Mouse (Mus musculus): ENCODE data around the gene Taf5l. TPM values are rescaled to one million over a fixed set of nuclear protein-coding genes. Genes with fewer than 3 reads are reported as not detected.
"Not testable (repeated sequence)": the region's sequence is repeated elsewhere in the genome, so short reads cannot be mapped to it uniquely, and the experiment has no call there.

Gene Taf5l
- polyA plus RNA-seq, 1 experiment from 2014 or later, result 32.1 TPM

- DNase-seq (ENCODE audit: low spot score), result peak; percentile 89
- peaks cover 3% of the 10 kb centered on the region; the same call in 1 of the 2 replicates for H3K4me1 ChIP-seq (replicated peaks; ENCODE audit: control insufficient read depth, insufficient read depth, low read length)
- peak overlapping the region; percentile 83 for H3K27ac ChIP-seq (ENCODE audit: low read depth, low read length)
- 2% methylated on average over 52 of the region's 87 CpGs for WGBS
- no peaks in the 10 kb centered on the region for H3K36me3 ChIP-seq (ENCODE audit: control insufficient read depth, insufficient read depth, low read length)
- H3K4me2 ChIP-seq (replicated peaks; ENCODE audit: low read depth, low read length), result peak overlapping the region; percentile 71
- peak overlapping the region; percentile 78 for H3K9ac ChIP-seq (ENCODE audit: low read depth, low read length)
- H3K4me3 ChIP-seq (ENCODE audit: low read depth, low read length), result peak overlapping the region; percentile 86
- no peaks in the 10 kb centered on the region for H3K27me3 ChIP-seq (ENCODE audit: control insufficient read depth, insufficient read depth, low read length)
- no peaks in the 10 kb centered on the region for H3K9me3 ChIP-seq (ENCODE audit: control insufficient read depth, low read length)
- peak; percentile 92 for ATAC-seq (ENCODE audit: low FRiP score)
These were observed 559 bp downstream of the Taf5l start for GRCm38 (mm10) chr8:124020439-124021236.

GRCm38 (mm10) chr8:124019782-124020181 is 1.4 kb downstream of the Taf5l start:
- Histone ChIP-seq H3K36me3 (ENCODE audit: control insufficient read depth, insufficient read depth, low read length) (no peaks in the 10 kb centered on the region), H3K4me2 (replicated peaks; ENCODE audit: low read depth, low read length) (peak overlapping the region; percentile 71), H3K9ac (ENCODE audit: low read depth, low read length) (peak overlapping the region; percentile 50; the same call in 1 of the 2 replicates), H3K27ac (ENCODE audit: low read depth, low read length) (no peak overlapping the region), H3K4me1 (replicated peaks; ENCODE audit: control insufficient read depth, insufficient read depth, low read length) (peaks cover 3% of the 10 kb centered on the region; the same call in 1 of the 2 replicates), H3K4me3 (ENCODE audit: low read depth, low read length) (peak overlapping the region; percentile 86), H3K27me3 (ENCODE audit: control insufficient read depth, insufficient read depth, low read length) (no peaks in the 10 kb centered on the region), H3K9me3 (ENCODE audit: control insufficient read depth, low read length) (no peaks in the 10 kb centered on the region)
- DNase-seq (ENCODE audit: low spot score) (peak; percentile 31), ATAC-seq (ENCODE audit: low FRiP score) (no peak)
- WGBS, result 36% methylated on average over 13 of the region's 13 CpGs

GRCm38 (mm10) chr8:124014751-124015150 is 6.4 kb downstream of the Taf5l start:
- DNase-seq (ENCODE audit: low spot score), result no peak
- Histone ChIP-seq H3K9me3 (ENCODE audit: control insufficient read depth, low read length) (no peaks in the 10 kb centered on the region), H3K9ac (ENCODE audit: low read depth, low read length) (no peak overlapping the region), H3K27ac (ENCODE audit: low read depth, low read length) (no peak overlapping the region), H3K4me2 (replicated peaks; ENCODE audit: low read depth, low read length) (no peak overlapping the region), H3K4me3 (ENCODE audit: low read depth, low read length) (no peak overlapping the region), H3K4me1 (replicated peaks; ENCODE audit: control insufficient read depth, insufficient read depth, low read length) (no peaks in the 10 kb centered on the region), H3K27me3 (ENCODE audit: control insufficient read depth, insufficient read depth, low read length) (no peaks in the 10 kb centered on the region), H3K36me3 (ENCODE audit: control insufficient read depth, insufficient read depth, low read length) (no peaks in the 10 kb centered on the region)
- WGBS, result 89% methylated on average over 3 of the region's 3 CpGs
- no peak for ATAC-seq (ENCODE audit: low FRiP score)

GRCm38 (mm10) chr8:124014299-124014698 is 6.9 kb downstream of the Taf5l start:
- not testable (repeated sequence) for ATAC-seq (ENCODE audit: low FRiP score); H3K27ac ChIP-seq (ENCODE audit: low read depth, low read length); H3K36me3 ChIP-seq (ENCODE audit: control insufficient read depth, insufficient read depth, low read length); H3K27me3 ChIP-seq (ENCODE audit: control insufficient read depth, insufficient read depth, low read length); DNase-seq (ENCODE audit: low spot score); H3K4me3 ChIP-seq (ENCODE audit: low read depth, low read length); H3K9me3 ChIP-seq (ENCODE audit: control insufficient read depth, low read length); H3K4me1 ChIP-seq (replicated peaks; ENCODE audit: control insufficient read depth, insufficient read depth, low read length); H3K4me2 ChIP-seq (replicated peaks; ENCODE audit: low read depth, low read length); H3K9ac ChIP-seq (ENCODE audit: low read depth, low read length)
- 90% methylated on average over 7 of the region's 7 CpGs for WGBS

GRCm38 (mm10) chr8:124011989-124012586 is 9.1 kb downstream of the Taf5l start:
- WGBS, result 94% methylated on average over 3 of the region's 3 CpGs
- Histone ChIP-seq H3K4me3 (ENCODE audit: low read depth, low read length) (no peak overlapping the region), H3K9ac (ENCODE audit: low read depth, low read length) (no peak overlapping the region), H3K4me1 (replicated peaks; ENCODE audit: control insufficient read depth, insufficient read depth, low read length) (no peaks in the 10 kb centered on the region), H3K27ac (ENCODE audit: low read depth, low read length) (no peak overlapping the region), H3K4me2 (replicated peaks; ENCODE audit: low read depth, low read length) (no peak overlapping the region), H3K9me3 (ENCODE audit: control insufficient read depth, low read length) (no peaks in the 10 kb centered on the region), H3K36me3 (ENCODE audit: control insufficient read depth, insufficient read depth, low read length) (no peaks in the 10 kb centered on the region), H3K27me3 (ENCODE audit: control insufficient read depth, insufficient read depth, low read length) (no peaks in the 10 kb centered on the region)
- ATAC-seq (ENCODE audit: low FRiP score) (no peak), DNase-seq (ENCODE audit: low spot score) (no peak)

GRCm38 (mm10) chr8:124011580-124011979 is 9.6 kb downstream of the Taf5l start:
- DNase-seq (ENCODE audit: low spot score) (no peak), ATAC-seq (ENCODE audit: low FRiP score) (no peak)
- H3K4me3 ChIP-seq (ENCODE audit: low read depth, low read length), result no peak overlapping the region
- H3K36me3 ChIP-seq (ENCODE audit: control insufficient read depth, insufficient read depth, low read length), result no peaks in the 10 kb centered on the region
- 89% methylated on average over 3 of the region's 3 CpGs for WGBS
- no peak overlapping the region for H3K9ac ChIP-seq (ENCODE audit: low read depth, low read length)
- H3K9me3 ChIP-seq (ENCODE audit: control insufficient read depth, low read length), result no peaks in the 10 kb centered on the region
- no peak overlapping the region for H3K27ac ChIP-seq (ENCODE audit: low read depth, low read length)
- H3K4me1 ChIP-seq (replicated peaks; ENCODE audit: control insufficient read depth, insufficient read depth, low read length), result no peaks in the 10 kb centered on the region
- no peak overlapping the region for H3K4me2 ChIP-seq (replicated peaks; ENCODE audit: low read depth, low read length)
- H3K27me3 ChIP-seq (ENCODE audit: control insufficient read depth, insufficient read depth, low read length), result no peaks in the 10 kb centered on the region

GRCm38 (mm10) chr8:124007829-124008228 is 13.4 kb downstream of the Taf5l start:
- H3K27ac ChIP-seq (ENCODE audit: low read depth, low read length), result no peak overlapping the region
- no peak for DNase-seq (ENCODE audit: low spot score)
- no peak overlapping the region for H3K9ac ChIP-seq (ENCODE audit: low read depth, low read length)
- no peak overlapping the region for H3K4me2 ChIP-seq (replicated peaks; ENCODE audit: low read depth, low read length)
- no peaks in the 10 kb centered on the region for H3K27me3 ChIP-seq (ENCODE audit: control insufficient read depth, insufficient read depth, low read length)
- no peaks in the 10 kb centered on the region for H3K4me1 ChIP-seq (replicated peaks; ENCODE audit: control insufficient read depth, insufficient read depth, low read length)
- H3K36me3 ChIP-seq (ENCODE audit: control insufficient read depth, insufficient read depth, low read length), result no peaks in the 10 kb centered on the region
- no peak for ATAC-seq (ENCODE audit: low FRiP score)
- WGBS, result 90% methylated on average over 6 of the region's 6 CpGs
- H3K4me3 ChIP-seq (ENCODE audit: low read depth, low read length), result no peak overlapping the region
- H3K9me3 ChIP-seq (ENCODE audit: control insufficient read depth, low read length), result no peaks in the 10 kb centered on the region

GRCm38 (mm10) chr8:124002546-124003108 is 18.6 kb downstream of the Taf5l start:
- Histone ChIP-seq H3K27ac (ENCODE audit: low read depth, low read length) (no peak overlapping the region), H3K4me1 (replicated peaks; ENCODE audit: control insufficient read depth, insufficient read depth, low read length) (no peaks in the 10 kb centered on the region), H3K9me3 (ENCODE audit: control insufficient read depth, low read length) (no peaks in the 10 kb centered on the region), H3K27me3 (ENCODE audit: control insufficient read depth, insufficient read depth, low read length) (no peaks in the 10 kb centered on the region), H3K4me3 (ENCODE audit: low read depth, low read length) (no peak overlapping the region), H3K9ac (ENCODE audit: low read depth, low read length) (no peak overlapping the region), H3K36me3 (ENCODE audit: control insufficient read depth, insufficient read depth, low read length) (0 out of 2 replicates have a peak, but pooled peaks cover 2% of the 10 kb centered on the region), H3K4me2 (replicated peaks; ENCODE audit: low read depth, low read length) (no peak overlapping the region)
- no peak for ATAC-seq (ENCODE audit: low FRiP score)
- WGBS, result 92% methylated on average over 10 of the region's 10 CpGs
- DNase-seq (ENCODE audit: low spot score), result no peak
